Mouse (Mus musculus) embryonic facial prominence, embryonic 12.5 days (tissue): Measurements from ENCODE around the gene Ttn. TPM values are rescaled to one million over a fixed set of nuclear protein-coding genes. Genes with fewer than 3 reads are reported as not detected.

ENCODE experiments used
- ATAC-seq: fragments of 200-750 bp; cut with Nextera tagmentation; 2 replicates; pipeline ENCODE4 v1.8.0; 2017; ENCODE audit not compliant: insufficient number of reproducible peaks, insufficient read depth, low FRiP score, low TSS enrichment
- H3K27ac ChIP-seq: fragments of 300-500 bp; sonication (generic); 2 replicates; pipeline ENCODE4 v1.5.1; 2016; ENCODE audit warnings: mild to moderate bottlenecking
- H3K27me3 ChIP-seq: fragments of 300-500 bp; sonication (generic); 2 replicates; pipeline ENCODE4 v1.6.1; 2016; ENCODE audit warnings: mild to moderate bottlenecking, moderate library complexity
- H3K36me3 ChIP-seq: fragments of 300-500 bp; sonication (generic); 2 replicates; pipeline ENCODE4 v1.6.1; 2016; ENCODE audit warnings: mild to moderate bottlenecking
- H3K4me1 ChIP-seq: fragments of 300-500 bp; sonication (generic); 2 replicates; pipeline ENCODE4 v1.6.1; 2016
- H3K4me2 ChIP-seq: fragments of 300-500 bp; sonication (generic); replicated peaks from 2 replicates; pipeline ENCODE4 v1.6.1; 2016; ENCODE audit warnings: mild to moderate bottlenecking, moderate library complexity
- H3K4me3 ChIP-seq: fragments of 300-500 bp; sonication (generic); 2 replicates; pipeline ENCODE4 v1.5.1; 2016; ENCODE audit warnings: mild to moderate bottlenecking
- H3K9ac ChIP-seq: fragments of 300-500 bp; sonication (generic); 2 replicates; pipeline ENCODE4 v1.6.1; 2016; ENCODE audit warnings: mild to moderate bottlenecking, moderate library complexity
- H3K9me3 ChIP-seq: fragments of 300-500 bp; sonication (generic); 2 replicates; pipeline ENCODE4 v1.6.1; 2016; ENCODE audit warnings: mild to moderate bottlenecking, moderate library complexity
- WGBS: fragments of 180-500 bp; shearing (Covaris S2); methylation state at CpG from one replicate; pipeline ENCODE4 v1.1.7; 2016; 5-methylcytosine and 5-hydroxymethylcytosine counted together
- polyA plus RNA-seq: library from polyadenylated mRNA; unstranded; fragments of >200 nt; fragmentation: Nextera tagmentation; extraction: Ambion mirVana; gene quantifications from 2 replicates; pipeline ENCODE4 v1.2.1, GENCODE M21; 2016

Ttn gene
- polyA plus RNA-seq, 1 experiment from 2014 or later, result 24.1 TPM

GRCm38 (mm10) chr2:76762154-76762553 lies 220.2 kb downstream of the Ttn start:
- Histone ChIP-seq H3K36me3 (no peaks in the 10 kb centered on the region), H3K4me3 (no peak overlapping the region), H3K27ac (no peak overlapping the region), H3K27me3 (no peaks in the 10 kb centered on the region), H3K9me3 (peaks cover 12% of the 10 kb centered on the region), H3K9ac (no peak overlapping the region), H3K4me1 (no peaks in the 10 kb centered on the region), H3K4me2 (no peak overlapping the region)
- ATAC-seq, result no peak
- WGBS, result 96% methylated on average over 6 of the region's 6 CpGs

- no peak for ATAC-seq
- WGBS, result 93% methylated on average over 15 of the region's 15 CpGs
- Histone ChIP-seq H3K27ac (no peak overlapping the region), H3K4me3 (no peak overlapping the region), H3K9me3 (peaks cover 12% of the 10 kb centered on the region), H3K36me3 (no peaks in the 10 kb centered on the region), H3K27me3 (no peaks in the 10 kb centered on the region), H3K9ac (no peak overlapping the region), H3K4me2 (no peak overlapping the region), H3K4me1 (no peaks in the 10 kb centered on the region)
These were observed 225.9 kb downstream of the Ttn start for GRCm38 (mm10) chr2:76756461-76756860.

- H3K27ac ChIP-seq, result no peak overlapping the region
- no peak for ATAC-seq
- no peaks in the 10 kb centered on the region for H3K27me3 ChIP-seq
- 93% methylated on average over 6 of the region's 6 CpGs for WGBS
- H3K4me3 ChIP-seq, result no peak overlapping the region
- no peaks in the 10 kb centered on the region for H3K36me3 ChIP-seq
- no peak overlapping the region for H3K9ac ChIP-seq
- no peaks in the 10 kb centered on the region for H3K4me1 ChIP-seq
- H3K4me2 ChIP-seq, result no peak overlapping the region
- no peaks in the 10 kb centered on the region; the same call in none of the 2 replicates for H3K9me3 ChIP-seq
These were observed 230.4 kb downstream of the Ttn start for GRCm38 (mm10) chr2:76751993-76752392.

GRCm38 (mm10) chr2:76749341-76750110 lies 232.8 kb downstream of the Ttn start:
- Histone ChIP-seq H3K9ac (no peak overlapping the region), H3K4me3 (no peak overlapping the region), H3K36me3 (no peaks in the 10 kb centered on the region), H3K4me1 (no peaks in the 10 kb centered on the region), H3K27me3 (no peaks in the 10 kb centered on the region), H3K4me2 (no peak overlapping the region), H3K27ac (no peak overlapping the region), H3K9me3 (peaks cover 10% of the 10 kb centered on the region)
- ATAC-seq, result no peak
- 93% methylated on average over 21 of the region's 21 CpGs for WGBS

GRCm38 (mm10) chr2:76748696-76749095 lies 233.7 kb downstream of the Ttn start:
- no peak overlapping the region for H3K4me3 ChIP-seq
- H3K9ac ChIP-seq, result no peak overlapping the region
- no peak overlapping the region for H3K4me2 ChIP-seq
- ATAC-seq, result no peak
- no peak overlapping the region for H3K27ac ChIP-seq
- H3K27me3 ChIP-seq, result no peaks in the 10 kb centered on the region
- H3K9me3 ChIP-seq, result peaks cover 13% of the 10 kb centered on the region
- H3K4me1 ChIP-seq, result no peaks in the 10 kb centered on the region
- no peaks in the 10 kb centered on the region for H3K36me3 ChIP-seq
- WGBS, result 95% methylated on average over 14 of the region's 14 CpGs

GRCm38 (mm10) chr2:76719650-76720049 lies 262.7 kb downstream of the Ttn start:
- H3K27me3 ChIP-seq, result no peaks in the 10 kb centered on the region
- no peak overlapping the region for H3K27ac ChIP-seq
- H3K36me3 ChIP-seq, result 0 out of 2 replicates have a peak, but pooled peaks cover 3% of the 10 kb centered on the region
- H3K4me2 ChIP-seq, result no peak overlapping the region
- H3K9ac ChIP-seq, result no peak overlapping the region
- no peaks in the 10 kb centered on the region for H3K9me3 ChIP-seq
- 95% methylated on average over 14 of the region's 14 CpGs for WGBS
- H3K4me3 ChIP-seq, result no peak overlapping the region
- ATAC-seq, result no peak
- no peaks in the 10 kb centered on the region for H3K4me1 ChIP-seq

- no peak overlapping the region for H3K27ac ChIP-seq
- no peak overlapping the region for H3K4me3 ChIP-seq
- H3K27me3 ChIP-seq, result no peaks in the 10 kb centered on the region
- H3K9me3 ChIP-seq, result peaks cover 19% of the 10 kb centered on the region
- peaks cover 20% of the 10 kb centered on the region for H3K36me3 ChIP-seq
- 70% methylated on average over 8 of the region's 8 CpGs for WGBS
- no peak for ATAC-seq
- H3K4me1 ChIP-seq, result no peaks in the 10 kb centered on the region
- H3K4me2 ChIP-seq, result no peak overlapping the region
- no peak overlapping the region for H3K9ac ChIP-seq
These were observed 267.4 kb downstream of the Ttn start for GRCm38 (mm10) chr2:76714984-76715383.

GRCm38 (mm10) chr2:76708512-76708911 lies 273.8 kb downstream of the Ttn start:
- no peak overlapping the region for H3K27ac ChIP-seq
- H3K36me3 ChIP-seq, result peaks cover 27% of the 10 kb centered on the region
- no peak overlapping the region for H3K4me3 ChIP-seq
- no peaks in the 10 kb centered on the region for H3K4me1 ChIP-seq
- H3K27me3 ChIP-seq, result no peaks in the 10 kb centered on the region
- peaks cover 23% of the 10 kb centered on the region for H3K9me3 ChIP-seq
- H3K4me2 ChIP-seq, result no peak overlapping the region
- H3K9ac ChIP-seq, result no peak overlapping the region
- no peak for ATAC-seq
- WGBS, result 86% methylated on average over 3 of the region's 3 CpGs

GRCm38 (mm10) chr2:76705655-76706054 lies 276.7 kb downstream of the Ttn start:
- Histone ChIP-seq H3K4me1 (no peaks in the 10 kb centered on the region), H3K27ac (no peak overlapping the region), H3K36me3 (peaks cover 14% of the 10 kb centered on the region), H3K9ac (no peak overlapping the region), H3K27me3 (no peaks in the 10 kb centered on the region), H3K9me3 (peaks cover 11% of the 10 kb centered on the region), H3K4me3 (no peak overlapping the region), H3K4me2 (no peak overlapping the region)
- ATAC-seq, result no peak
- WGBS, result 89% methylated on average over 13 of the region's 13 CpGs

GRCm38 (mm10) chr2:76702751-76703150 lies 279.6 kb downstream of the Ttn start:
- Histone ChIP-seq H3K27ac (no peak overlapping the region), H3K4me1 (no peaks in the 10 kb centered on the region), H3K27me3 (no peaks in the 10 kb centered on the region), H3K4me3 (no peak overlapping the region), H3K9me3 (no peaks in the 10 kb centered on the region), H3K36me3 (peaks cover 3% of the 10 kb centered on the region), H3K9ac (no peak overlapping the region), H3K4me2 (no peak overlapping the region)
- WGBS, result 88% methylated on average over 5 of the region's 5 CpGs
- no peak for ATAC-seq

GRCm38 (mm10) chr2:76702188-76702587 lies 280.2 kb downstream of the Ttn start:
- H3K36me3 ChIP-seq, result peaks cover 9% of the 10 kb centered on the region
- ATAC-seq, result no peak
- H3K4me2 ChIP-seq, result no peak overlapping the region
- H3K27me3 ChIP-seq, result no peaks in the 10 kb centered on the region
- H3K9me3 ChIP-seq, result no peaks in the 10 kb centered on the region
- no peak overlapping the region for H3K4me3 ChIP-seq
- H3K4me1 ChIP-seq, result no peaks in the 10 kb centered on the region
- 96% methylated on average over 3 of the region's 3 CpGs for WGBS
- H3K27ac ChIP-seq, result no peak overlapping the region
- H3K9ac ChIP-seq, result no peak overlapping the region

- Histone ChIP-seq H3K27ac (no peak overlapping the region), H3K9me3 (no peaks in the 10 kb centered on the region), H3K36me3 (peaks cover 49% of the 10 kb centered on the region), H3K27me3 (no peaks in the 10 kb centered on the region), H3K4me2 (no peak overlapping the region), H3K4me3 (no peak overlapping the region), H3K4me1 (no peaks in the 10 kb centered on the region), H3K9ac (no peak overlapping the region)
- ATAC-seq, result no peak
- WGBS, result 82% methylated on average over 6 of the region's 6 CpGs
These were observed 287.1 kb downstream of the Ttn start for GRCm38 (mm10) chr2:76695290-76695689.
